Mouse (Mus musculus) stomach, postnatal 0 days (tissue): ENCODE data around the gene Tcap. TPM values are rescaled to one million over a fixed set of nuclear protein-coding genes. Genes with fewer than 3 reads are reported as not detected.

Experiments
- ATAC-seq: fragments of 200-750 bp; cut with Nextera tagmentation; 2 replicates; pipeline ENCODE4 v1.8.0; 2017; ENCODE audit not compliant: low FRiP score, low TSS enrichment
- DNase-seq: peaks from one replicate; pipeline ENCODE4 v3.0.0-alpha.2; 2016; ENCODE audit warnings: low spot score
- H3K27ac ChIP-seq: fragments of 300-500 bp; sonication (generic); replicated peaks from 2 replicates; pipeline ENCODE4 v1.5.1; 2014; ENCODE audit warnings: mild to moderate bottlenecking, control low read depth
- H3K27me3 ChIP-seq: fragments of 300-500 bp; sonication (generic); 2 replicates; pipeline ENCODE4 v1.6.1; 2014; ENCODE audit warnings: low read length; ENCODE audit not compliant: control insufficient read depth, insufficient read depth
- H3K36me3 ChIP-seq: fragments of 300-500 bp; sonication (generic); 2 replicates; pipeline ENCODE4 v1.6.1; 2014; ENCODE audit warnings: low read length, mixed read lengths; ENCODE audit not compliant: control insufficient read depth, insufficient read depth
- H3K4me1 ChIP-seq: fragments of 300-500 bp; sonication (generic); replicated peaks from 2 replicates; pipeline ENCODE4 v1.6.1; 2014; ENCODE audit warnings: antibody characterized with exemption; ENCODE audit not compliant: control insufficient read depth, insufficient read depth
- H3K4me2 ChIP-seq: fragments of 300-500 bp; sonication (generic); replicated peaks from 2 replicates; pipeline ENCODE4 v1.6.1; 2014; ENCODE audit warnings: low read depth, mild to moderate bottlenecking, control low read depth, moderate library complexity
- H3K4me3 ChIP-seq: fragments of 300-500 bp; sonication (generic); 2 replicates; pipeline ENCODE4 v1.5.1; 2014; ENCODE audit warnings: low read depth, low read length, control low read depth
- H3K9ac ChIP-seq: fragments of 300-500 bp; sonication (generic); 2 replicates; pipeline ENCODE4 v1.6.1; 2014; ENCODE audit warnings: mild to moderate bottlenecking, low read length, control low read depth, mixed read lengths
- H3K9me3 ChIP-seq: fragments of 300-500 bp; sonication (generic); 2 replicates; pipeline ENCODE4 v1.6.1; 2016; ENCODE audit warnings: low read length; ENCODE audit not compliant: control insufficient read depth
- CTCF ChIP-seq: IDR thresholded peaks from 2 replicates; pipeline ENCODE4 v1.5.1; 2016; ENCODE audit warnings: antibody characterized with exemption, low read depth, mild to moderate bottlenecking, moderate library complexity
- EP300 ChIP-seq: optimal IDR thresholded peaks from 2 replicates; pipeline ENCODE3; 2016; ENCODE audit warnings: antibody characterized with exemption
- WGBS: fragments of 180-500 bp; shearing (Covaris S2); extraction: QIAGEN DNeasy Blood & Tissue Kit; methylation state at CpG from one replicate; pipeline ENCODE4 v1.1.7; 2014; 5-methylcytosine and 5-hydroxymethylcytosine counted together
- polyA plus RNA-seq: library from polyadenylated mRNA; unstranded; fragments of >200 nt; fragmentation: Nextera tagmentation; extraction: Ambion mirVana; gene quantifications from 2 replicates; pipeline ENCODE4 v1.2.1, GENCODE M21; 2015

Gene Tcap
- polyA plus RNA-seq, 1 experiment from 2014 or later, result 0.13 TPM

DNA sequence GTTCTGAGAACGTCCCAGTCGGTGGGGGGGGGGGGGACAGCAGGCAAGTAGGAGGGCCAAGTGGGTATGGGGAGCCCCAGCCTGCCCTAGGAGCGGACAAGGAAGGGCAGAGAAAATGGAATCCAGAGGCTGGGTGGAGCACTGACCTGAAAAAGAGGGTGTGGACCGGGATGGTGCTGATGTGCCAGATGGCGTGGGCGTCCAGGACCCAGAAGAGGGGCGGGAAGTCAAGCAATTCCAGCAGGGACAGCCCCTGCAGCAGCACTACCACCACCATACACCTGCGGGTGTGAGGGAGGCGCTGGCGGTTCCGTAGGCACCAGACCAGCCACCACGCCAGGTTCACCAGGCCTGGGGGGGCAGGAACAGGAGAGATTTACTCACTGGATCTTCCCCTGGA lies 6.5 kb downstream of the Tcap start:
- no peak for TF ChIP-seq CTCF
- no peak for TF ChIP-seq EP300
- Histone ChIP-seq H3K36me3 (no peaks in the 10 kb centered on the region), H3K27ac (peak overlapping the region; percentile 13; the same call in 1 of the 2 replicates), H3K4me1 (0 out of 2 replicates have a peak, but pooled peaks cover 3% of the 10 kb centered on the region), H3K4me3 (no peak overlapping the region), H3K9me3 (no peaks in the 10 kb centered on the region), H3K4me2 (no peak overlapping the region), H3K27me3 (peaks cover 4% of the 10 kb centered on the region; the same call in 1 of the 2 replicates), H3K9ac (no peak overlapping the region)
- ATAC-seq (no peak), DNase-seq (no peak)
- WGBS, result 71% methylated on average over 9 of the region's 12 CpGs

DNA sequence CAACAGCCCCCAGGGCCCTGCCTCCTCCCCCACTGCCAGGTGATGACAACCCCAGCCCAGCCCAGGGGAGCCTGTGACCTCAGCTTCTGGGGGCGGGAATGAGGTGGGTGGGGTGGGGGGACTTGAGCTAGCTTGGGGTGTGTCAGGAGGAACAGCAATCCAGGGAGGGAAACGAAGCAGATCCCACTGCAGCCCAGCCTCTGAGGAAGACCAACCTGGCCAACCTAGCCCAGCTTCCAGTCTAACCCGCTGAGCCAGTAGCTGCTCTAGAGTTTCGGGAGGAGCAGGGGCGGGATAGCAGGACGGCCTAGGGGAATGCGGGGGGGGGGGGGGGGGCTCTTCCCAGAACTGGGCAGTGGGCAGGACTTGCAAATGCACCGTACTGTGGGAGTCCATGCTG lies 8.4 kb downstream of the Tcap start:
- Histone ChIP-seq H3K36me3 (no peaks in the 10 kb centered on the region), H3K9me3 (no peaks in the 10 kb centered on the region), H3K27ac (peak overlapping the region; percentile 84), H3K4me1 (0 out of 2 replicates have a peak, but pooled peaks cover 3% of the 10 kb centered on the region), H3K27me3 (peaks cover 4% of the 10 kb centered on the region; the same call in 1 of the 2 replicates), H3K4me2 (no peak overlapping the region), H3K4me3 (no peak overlapping the region), H3K9ac (no peak overlapping the region)
- TF ChIP-seq EP300 (peak; percentile 27), CTCF (no peak)
- 9% methylated on average over 5 of the region's 8 CpGs for WGBS
- DNase-seq (no peak), ATAC-seq (no peak)

DNA sequence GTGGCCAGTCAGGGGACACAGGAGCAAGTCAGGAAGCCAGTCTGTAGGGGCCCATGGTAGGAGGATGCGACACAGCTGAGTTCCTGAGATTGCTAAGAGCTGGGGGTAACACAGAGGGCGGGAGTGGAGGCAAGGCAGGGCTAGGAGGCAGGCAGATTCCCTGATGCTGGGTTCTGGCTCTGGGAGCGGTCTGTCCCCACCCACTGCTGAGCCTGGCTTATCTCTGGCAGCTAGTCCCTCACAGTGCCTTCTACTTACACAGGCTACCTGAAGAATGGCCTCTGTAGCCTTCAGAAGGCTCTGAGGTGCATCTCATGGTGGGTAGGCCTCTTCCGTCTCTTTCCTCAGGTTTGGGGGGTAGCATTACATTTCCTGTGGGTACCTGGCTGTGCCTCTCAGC lies 9.0 kb downstream of the Tcap start:
- Histone ChIP-seq H3K4me2 (no peak overlapping the region), H3K27me3 (peaks cover 2% of the 10 kb centered on the region; the same call in 1 of the 2 replicates), H3K9me3 (no peaks in the 10 kb centered on the region), H3K36me3 (no peaks in the 10 kb centered on the region), H3K9ac (peak overlapping the region; percentile 13; the same call in 1 of the 2 replicates), H3K4me3 (no peak overlapping the region), H3K27ac (peak overlapping the region; percentile 84), H3K4me1 (0 out of 2 replicates have a peak, but pooled peaks cover 3% of the 10 kb centered on the region)
- 43% methylated on average over 4 of the region's 4 CpGs for WGBS
- no peak for DNase-seq
- TF ChIP-seq EP300 (no peak), CTCF (no peak)
- ATAC-seq, result no peak

DNA sequence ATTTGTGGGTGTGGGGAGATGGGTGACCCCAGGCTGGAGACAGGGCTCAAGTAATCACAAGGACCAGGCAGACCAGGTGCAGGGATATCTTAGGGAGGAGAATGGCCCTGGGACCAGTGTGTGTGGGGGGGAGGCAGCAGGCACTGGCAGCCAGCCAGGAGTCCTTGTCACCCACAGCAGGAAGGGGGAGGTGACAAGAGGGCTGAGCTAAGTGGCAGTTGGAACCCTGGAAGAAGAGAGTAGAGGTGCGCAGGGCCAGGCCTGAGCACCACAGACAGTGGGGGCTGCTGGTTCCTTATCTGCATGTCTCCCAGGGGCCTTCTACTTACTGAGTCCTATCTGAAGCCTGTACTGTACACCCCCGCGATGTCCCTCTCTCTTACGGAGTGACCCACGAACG lies 9.7 kb downstream of the Tcap start:
- ATAC-seq, result 0 out of 2 replicates have a peak, but pooled peaks have one; percentile 9
- WGBS, result 63% methylated on average over 6 of the region's 6 CpGs
- Histone ChIP-seq H3K9ac (no peak overlapping the region), H3K4me1 (0 out of 2 replicates have a peak, but pooled peaks cover 3% of the 10 kb centered on the region), H3K4me2 (no peak overlapping the region), H3K4me3 (no peak overlapping the region), H3K9me3 (no peaks in the 10 kb centered on the region), H3K27me3 (no peaks in the 10 kb centered on the region), H3K27ac (peak overlapping the region; percentile 84), H3K36me3 (no peaks in the 10 kb centered on the region)
- TF ChIP-seq CTCF (no peak), EP300 (no peak)
- DNase-seq, result peak; percentile 84

DNA sequence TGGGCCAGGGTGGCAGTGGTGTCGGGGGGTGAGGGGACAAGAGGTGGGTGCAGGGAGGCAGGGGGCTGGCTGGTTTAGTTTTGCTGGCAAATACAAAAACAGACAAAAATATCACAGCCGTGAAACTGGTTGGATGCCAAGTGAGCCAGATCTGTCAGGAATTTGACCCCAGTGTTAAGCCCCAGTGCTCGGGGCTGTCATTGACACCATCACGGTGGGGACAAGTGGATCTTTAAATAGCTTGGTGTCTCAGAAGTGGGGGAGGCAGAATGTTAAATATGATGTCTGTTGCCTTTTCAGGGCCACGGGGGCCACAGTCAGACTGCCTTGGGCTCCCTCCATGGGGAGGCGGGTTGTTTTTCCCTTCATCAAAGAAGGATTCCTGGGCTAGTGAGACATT lies 10.7 kb downstream of the Tcap start:
- Histone ChIP-seq H3K27me3 (no peaks in the 10 kb centered on the region), H3K36me3 (no peaks in the 10 kb centered on the region; the same call in 1 of the 2 replicates), H3K4me2 (no peak overlapping the region), H3K9ac (peak overlapping the region; percentile 31; the same call in 1 of the 2 replicates), H3K4me3 (no peak overlapping the region), H3K4me1 (0 out of 2 replicates have a peak, but pooled peaks cover 3% of the 10 kb centered on the region), H3K27ac (peak overlapping the region; percentile 84), H3K9me3 (no peaks in the 10 kb centered on the region)
- ATAC-seq, result no peak
- TF ChIP-seq EP300 (no peak), CTCF (no peak)
- 32% methylated on average over 6 of the region's 6 CpGs for WGBS
- DNase-seq, result no peak

DNA sequence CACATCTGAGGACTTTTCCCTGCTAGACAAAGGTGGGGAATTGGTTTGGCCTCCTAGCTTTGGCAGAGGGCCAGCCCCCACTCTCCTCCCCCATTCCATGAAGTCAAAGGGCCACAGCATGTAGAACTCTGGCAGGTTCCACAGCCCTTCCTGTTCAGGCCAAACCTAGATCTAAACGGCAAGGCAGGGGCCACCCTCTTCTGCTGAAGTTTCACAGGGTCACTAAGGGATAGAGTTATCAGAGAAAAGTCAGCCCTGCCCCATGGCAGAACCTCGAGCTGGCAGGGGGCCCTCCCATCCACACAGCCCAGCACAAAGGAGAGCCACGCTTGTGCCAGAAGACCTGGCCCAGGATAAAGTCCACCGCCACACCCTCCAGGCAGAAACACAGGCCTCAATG lies 11.4 kb downstream of the Tcap start:
- Histone ChIP-seq H3K9ac (no peak overlapping the region), H3K4me1 (0 out of 2 replicates have a peak, but pooled peaks cover 3% of the 10 kb centered on the region), H3K27me3 (no peaks in the 10 kb centered on the region), H3K4me2 (no peak overlapping the region), H3K4me3 (no peak overlapping the region), H3K36me3 (no peaks in the 10 kb centered on the region; the same call in 1 of the 2 replicates), H3K9me3 (no peaks in the 10 kb centered on the region), H3K27ac (peak overlapping the region; percentile 84)
- peak; percentile 88 for ATAC-seq
- TF ChIP-seq CTCF (no peak), EP300 (no peak)
- WGBS, result 43% methylated on average over 4 of the region's 4 CpGs
- peak; percentile 92 for DNase-seq
